Mouse (Mus musculus) heart, postnatal 0 days (tissue): ENCODE measurements around the gene Sh3glb1.

Source experiments
- CTCF ChIP-seq: IDR thresholded peaks from 2 replicates; pipeline ENCODE4 v1.5.1; 2016; ENCODE audit warnings: antibody characterized with exemption, control low read depth, low read depth
- EP300 ChIP-seq: IDR thresholded peaks from 2 replicates; pipeline ENCODE4 v1.6.1; 2016; ENCODE audit warnings: antibody characterized with exemption, low read depth

- TF ChIP-seq CTCF, result no peak
- TF ChIP-seq EP300, result no peak
These were observed 42.4 kb downstream of the Sh3glb1 start for GRCm38 (mm10) chr3:144677751-144678150.
